Mouse (Mus musculus): ENCODE results near the gene Olfr1140.

Gene Olfr1140

GRCm38 (mm10) chr2:87743452-87743851, at the start of gene Olfr1140:
TSS of gene Olfr1140 (plus strand) at chr2:87743752.
- no peak for DNase-seq

GRCm38 (mm10) chr2:87693847-87694246, 49.7 kb upstream of the Olfr1140 start, which contains the start of gene Olfr1136:
TSS of gene Olfr1136 (minus strand) at chr2:87693947.
- no peak for DNase-seq

GRCm38 (mm10) chr2:87713079-87713478, 30.5 kb upstream of the Olfr1140 start, which contains the start of gene Olfr1137:
TSS of gene Olfr1137 (minus strand) at chr2:87713179.
- no peak for DNase-seq

GRCm38 (mm10) chr2:87739878-87740277, 3.7 kb upstream of the Olfr1140 start, which contains the start of gene Olfr1138:
TSS of gene Olfr1138 (minus strand) at chr2:87739978.
- DNase-seq, result no peak

- no peak for DNase-seq
Observed at GRCm38 (mm10) chr2:87753891-87754290, 10.3 kb downstream of the Olfr1140 start, which contains the start of gene Olfr1141. TSS of gene Olfr1141 (minus strand) at chr2:87753991.

- no peak for DNase-seq
Observed at GRCm38 (mm10) chr2:87776143-87776542, 32.6 kb downstream of the Olfr1140 start.

- no peak for DNase-seq
Observed at GRCm38 (mm10) chr2:87779183-87779582, 35.6 kb downstream of the Olfr1140 start, which contains the start of gene Olfr152. TSS of gene Olfr152 (plus strand) at chr2:87779483.

Data from B cell, adult 2 months (primary cell).